Mouse (Mus musculus): Measurements from ENCODE around the gene Dnajc16.

GRCm38 (mm10) chr4:141794152-141794535 lies 3.4 kb upstream of the Dnajc16 start:
- TF ChIP-seq POLR2A (IDR thresholded peaks at IDR 0.05; ENCODE audit: insufficient read depth, low read depth, low read length) (no peak), CTCF (IDR thresholded peaks at IDR 0.05) (no peak)

Measured in heart, adult 2 months (tissue).